Mouse (Mus musculus): Measurements from ENCODE around the gene 1700023F06Rik.

DNA sequence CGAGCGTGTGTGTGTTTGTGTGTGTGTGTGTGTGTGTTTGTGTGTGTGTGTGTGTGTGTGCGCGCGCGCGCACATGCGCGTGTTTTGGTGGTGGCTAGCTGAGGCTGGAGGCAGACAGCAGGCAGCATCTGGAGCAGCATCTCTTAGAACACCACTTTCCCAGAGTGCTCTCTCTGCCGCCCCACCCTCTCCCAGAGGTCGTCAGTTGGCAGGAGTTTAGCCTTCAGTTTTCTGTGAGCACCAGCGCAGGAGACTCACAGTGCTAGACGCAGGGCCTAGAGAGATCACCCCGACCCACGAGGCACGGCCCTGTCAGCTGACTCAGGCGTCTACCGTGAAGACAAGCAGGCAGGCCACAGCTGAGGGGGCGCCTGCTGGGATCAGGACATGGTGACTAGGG is 22.3 kb upstream of the 1700023F06Rik start:
- TF ChIP-seq POLR2A (IDR thresholded peaks at IDR 0.05; ENCODE audit: low read depth, low read length) (no peak), CTCF (IDR thresholded peaks at IDR 0.05; ENCODE audit: extremely low read depth, insufficient read depth, insufficient read length, insufficient replicate concordance) (no peak)

Measured in spleen, adult 2 months (tissue).